Mouse (Mus musculus): ENCODE measurements at regions not wholly inside any gene's neighbourhood (a gene's known extent, or its start where the extent isn't known, plus 50 kb on each side); places are given as distances from the start of the nearest gene placed in this dataset.

DNA sequence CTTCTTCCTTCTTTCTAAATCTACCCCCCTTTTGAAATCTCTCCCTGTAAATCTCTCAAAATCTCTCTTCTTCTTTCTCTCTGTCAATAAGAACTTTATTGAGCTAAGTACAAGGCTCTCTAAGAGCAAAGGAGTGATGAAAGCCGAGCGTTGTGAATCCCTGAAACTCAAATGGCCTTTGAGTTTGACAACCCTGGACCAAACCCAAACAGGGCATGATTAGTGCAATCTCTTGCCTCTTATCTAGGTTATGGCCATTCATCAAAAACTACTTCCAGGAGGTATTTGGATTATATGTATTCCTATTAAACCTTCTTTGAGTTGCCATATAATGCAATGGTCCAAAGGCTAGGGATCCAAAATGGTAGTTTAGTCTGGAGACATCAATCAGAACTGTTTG, 304.0 kb downstream of the Inhba start:
- no peak for DNase-seq (ENCODE audit: low spot score in 2 of 2)

- no peak for DNase-seq (ENCODE audit: low spot score in 2 of 2)
Observed at GRCm38 (mm10) chr13:16316581-16316980, 304.9 kb downstream of the Inhba start.

GRCm38 (mm10) chr13:16317412-16317811, 305.8 kb downstream of the Inhba start:
- no peak for DNase-seq (ENCODE audit: low spot score in 2 of 2)

DNA sequence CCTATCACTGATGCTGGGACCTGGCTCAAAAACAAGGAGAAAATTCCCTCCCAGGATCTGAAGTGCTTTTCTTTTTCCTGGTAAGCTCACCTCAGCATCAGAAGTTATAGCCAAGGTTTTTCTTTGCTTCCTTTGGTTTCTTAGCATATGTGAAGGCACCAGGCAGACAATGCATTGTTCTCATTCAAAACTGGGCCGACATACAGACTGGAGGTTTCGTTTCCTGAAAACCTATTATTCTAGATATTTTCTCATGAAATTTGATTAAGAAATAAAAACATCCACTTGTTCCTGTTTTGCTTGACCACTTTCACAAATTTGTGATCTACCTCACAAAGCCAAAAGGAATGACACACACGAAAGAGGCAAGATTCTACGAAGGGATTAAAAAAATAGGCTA, 308.7 kb downstream of the Inhba start:
- no peak for DNase-seq (ENCODE audit: low spot score in 2 of 2)

GRCm38 (mm10) chr13:16325661-16326060, 314.0 kb downstream of the Inhba start:
- no peak for DNase-seq (ENCODE audit: low spot score in 2 of 2)

- DNase-seq (ENCODE audit: low spot score in 2 of 2) = no peak
Observed at GRCm38 (mm10) chr13:16341727-16342126, 330.1 kb downstream of the Inhba start.

GRCm38 (mm10) chr13:16342171-16342570, 330.5 kb downstream of the Inhba start:
- no peak for DNase-seq (ENCODE audit: low spot score in 2 of 2)

GRCm38 (mm10) chr13:16343280-16343945, 331.8 kb downstream of the Inhba start:
- DNase-seq (ENCODE audit: low spot score in 2 of 2) = no peak

- DNase-seq (ENCODE audit: low spot score in 2 of 2) = no peak
Observed at GRCm38 (mm10) chr13:16349353-16349752, 337.7 kb downstream of the Inhba start.

DNA sequence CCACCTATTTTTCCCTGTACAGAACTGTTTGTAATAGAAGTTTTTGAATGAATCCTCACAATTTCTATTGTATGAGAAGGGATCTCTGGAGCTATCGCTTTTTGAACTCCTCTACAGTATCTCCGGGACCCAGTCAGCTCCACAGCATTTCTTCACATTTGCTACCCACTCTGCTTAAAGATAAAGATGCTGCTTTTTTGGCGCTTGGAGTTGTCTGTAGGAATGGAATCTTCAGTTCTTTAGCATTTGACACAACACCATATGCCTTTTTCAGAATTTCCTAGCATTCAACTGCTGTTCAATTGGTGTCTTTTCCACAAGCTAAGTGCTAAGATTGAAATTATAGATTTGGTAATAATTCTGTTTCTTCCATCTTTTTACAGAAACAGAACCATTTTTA, 338.4 kb downstream of the Inhba start:
- DNase-seq (ENCODE audit: low spot score in 2 of 2) = no peak

DNA sequence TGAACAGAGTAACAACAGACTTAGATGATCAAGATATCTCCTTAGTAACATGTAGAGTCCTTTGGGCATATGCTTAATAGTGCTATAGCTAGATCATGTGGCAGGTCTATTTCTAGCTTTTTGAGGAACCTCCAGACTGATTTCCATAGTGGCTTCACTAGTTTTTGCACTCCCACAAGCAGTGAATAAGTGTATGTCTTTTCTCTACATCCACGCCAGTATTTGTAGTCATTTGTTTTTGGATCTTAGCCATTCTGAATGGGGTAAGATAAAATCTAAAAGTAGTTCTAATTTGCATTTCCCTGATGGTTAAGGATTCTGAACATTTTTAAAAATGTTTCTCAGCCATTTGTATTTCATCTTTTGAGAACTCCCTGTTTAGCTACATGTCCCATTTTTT, 343.7 kb downstream of the Inhba start:
- DNase-seq (ENCODE audit: low spot score in 2 of 2) = no peak

- no peak for DNase-seq (ENCODE audit: low spot score in 2 of 2)
Observed at GRCm38 (mm10) chr13:16379492-16379891, 367.8 kb downstream of the Inhba start.

- DNase-seq (ENCODE audit: low spot score in 2 of 2) = no peak
Observed at GRCm38 (mm10) chr13:16379949-16380348, 368.3 kb downstream of the Inhba start.

DNA sequence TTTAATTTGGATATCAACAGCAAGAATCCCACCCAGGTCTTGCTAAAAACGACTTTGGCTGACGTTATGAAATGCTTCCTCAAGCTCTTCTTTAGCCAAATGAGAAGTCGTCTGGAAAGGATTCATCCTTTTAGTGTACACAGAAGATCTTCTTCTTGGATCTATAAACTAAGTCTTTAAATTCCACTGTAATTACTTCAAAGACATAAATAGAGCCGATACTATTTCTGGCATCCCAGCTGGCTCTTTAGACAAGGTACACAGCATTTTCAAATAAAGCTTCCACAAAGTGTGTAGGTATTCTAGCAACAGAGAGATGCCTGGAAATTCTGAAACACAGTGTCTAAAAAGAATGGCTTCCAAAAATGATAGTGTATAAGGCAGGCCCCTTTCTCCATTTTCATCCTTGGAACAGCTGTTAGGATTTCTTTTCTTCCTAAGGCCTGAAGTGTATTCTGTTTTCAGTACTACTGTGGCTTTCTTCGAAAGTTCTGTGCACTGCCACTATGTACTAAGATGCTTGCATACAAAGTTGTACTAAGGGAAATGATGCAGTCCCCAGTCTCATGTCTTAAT, 371.4 kb downstream of the Inhba start:
- DNase-seq (ENCODE audit: low spot score in 2 of 2) = no peak

DNA sequence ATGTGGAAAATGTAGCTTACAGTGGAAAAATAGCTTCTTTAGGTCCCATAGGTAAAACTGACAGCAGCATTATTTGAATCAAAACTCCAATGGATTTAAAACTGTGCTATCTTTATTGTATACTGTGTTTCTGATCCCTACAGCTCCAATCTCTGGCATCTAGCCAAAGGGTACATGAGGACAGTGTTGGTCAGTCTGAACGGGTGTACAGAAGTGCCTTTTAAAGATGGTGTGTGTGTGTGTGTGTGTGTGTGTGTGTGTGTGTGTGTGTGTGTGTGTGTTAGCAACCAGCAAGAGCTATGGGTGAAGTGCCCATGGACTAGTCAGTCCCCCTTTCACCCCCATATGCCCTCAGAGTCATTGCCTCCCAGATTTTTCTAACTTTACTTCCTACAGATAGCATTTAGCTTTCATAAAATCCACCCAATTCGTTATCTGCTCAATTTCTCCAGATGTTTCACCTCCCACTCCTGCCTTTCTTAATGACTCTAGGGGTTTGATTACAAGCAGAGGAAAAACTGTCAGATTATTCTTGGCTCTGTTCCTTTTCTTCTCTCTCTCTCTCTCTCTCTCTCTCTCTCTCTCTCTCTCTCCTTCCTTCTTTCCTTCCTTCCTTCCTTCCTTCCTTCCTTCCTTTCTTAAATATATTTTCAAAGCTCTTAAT, 404.8 kb downstream of the Inhba start:
- no peak for DNase-seq (ENCODE audit: low spot score in 2 of 2)

DNA sequence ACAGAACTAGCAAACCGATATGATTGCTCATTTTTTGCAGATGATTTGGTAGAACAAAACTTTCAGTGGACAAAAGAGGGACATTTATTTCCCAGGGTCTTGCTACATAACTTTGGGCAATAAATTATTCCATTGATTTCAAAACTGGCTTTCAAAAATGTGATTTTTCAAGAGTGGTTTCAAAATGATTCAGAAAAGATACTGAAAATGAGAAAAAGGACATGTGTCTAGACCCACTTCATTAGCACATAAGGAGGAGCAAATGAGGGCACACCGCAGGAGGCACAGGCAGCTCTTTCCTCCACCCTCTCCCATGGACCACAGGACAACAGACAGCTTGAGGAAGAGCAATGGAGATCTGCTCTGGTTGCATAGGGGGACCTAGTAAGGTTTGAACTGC, 412.5 kb downstream of the Inhba start:
- no peak for DNase-seq (ENCODE audit: low spot score in 2 of 2)

GRCm38 (mm10) chr13:16435436-16435835, 423.8 kb downstream of the Inhba start:
- no peak for DNase-seq (ENCODE audit: low spot score in 2 of 2)

DNA sequence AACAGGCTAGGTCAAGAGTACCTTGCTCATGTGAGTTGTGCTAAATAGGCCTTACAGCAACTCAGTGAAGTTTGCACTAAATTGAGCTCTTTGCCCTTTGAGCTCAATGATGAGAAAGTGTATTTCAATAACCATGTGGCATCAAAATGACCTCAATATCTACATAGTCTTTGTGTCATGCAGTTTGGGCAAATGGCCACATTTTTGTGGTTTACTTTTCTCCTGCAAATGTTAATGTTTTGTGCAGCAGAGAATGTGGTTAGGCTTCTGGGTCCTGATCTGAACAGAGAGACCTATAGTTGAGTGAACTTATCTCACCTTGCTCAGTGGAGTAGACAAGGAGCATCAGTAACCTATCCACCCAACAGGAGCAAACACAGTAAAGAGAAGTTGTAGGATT, 441.6 kb downstream of the Inhba start:
- DNase-seq (ENCODE audit: low spot score in 2 of 2) = no peak

DNA sequence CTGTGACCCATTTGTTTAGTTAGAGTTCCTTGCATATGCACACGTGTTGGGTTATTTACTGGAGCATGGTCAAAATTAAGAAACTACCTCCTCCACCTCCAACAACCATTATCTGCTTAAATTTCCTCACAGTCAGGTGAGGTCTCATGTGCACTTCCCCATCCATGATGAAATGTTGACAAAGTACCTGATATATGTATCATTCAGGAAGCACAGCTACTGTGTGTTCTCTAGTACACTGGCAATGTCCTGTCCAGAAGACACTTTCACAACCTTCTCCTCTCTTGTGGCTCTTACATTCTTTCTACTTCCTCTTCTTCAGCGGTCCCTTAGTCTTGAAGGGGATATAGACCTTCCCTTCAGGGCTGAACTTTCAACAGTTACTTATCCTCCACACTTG, 448.1 kb downstream of the Inhba start:
- no peak for DNase-seq (ENCODE audit: low spot score in 2 of 2)

DNA sequence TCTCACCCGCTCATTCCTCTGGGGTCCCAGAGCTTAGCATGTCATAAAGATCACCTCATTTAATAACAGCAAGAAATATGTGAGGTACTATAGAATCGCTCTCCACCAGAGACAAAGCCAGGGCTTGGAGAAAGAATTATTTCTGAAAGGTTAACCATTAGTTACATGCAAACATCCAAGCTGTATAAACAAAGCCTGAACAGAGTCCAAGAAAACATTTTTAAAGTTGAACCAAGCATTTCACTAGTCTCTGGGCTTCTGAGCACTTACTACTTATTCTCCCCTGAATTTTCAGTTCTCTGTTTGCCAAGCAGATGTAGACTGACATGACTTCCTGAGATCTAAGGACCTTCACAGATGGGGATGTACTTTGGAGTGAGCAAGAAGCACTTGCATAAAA, 450.0 kb downstream of the Inhba start:
- DNase-seq (ENCODE audit: low spot score in 2 of 2) = no peak

- DNase-seq (ENCODE audit: low spot score in 2 of 2) = no peak
Observed at GRCm38 (mm10) chr13:16464823-16465222, 453.2 kb downstream of the Inhba start.

- no peak for DNase-seq (ENCODE audit: low spot score in 2 of 2)
Observed at GRCm38 (mm10) chr13:16465317-16465716, 453.7 kb downstream of the Inhba start.

DNA sequence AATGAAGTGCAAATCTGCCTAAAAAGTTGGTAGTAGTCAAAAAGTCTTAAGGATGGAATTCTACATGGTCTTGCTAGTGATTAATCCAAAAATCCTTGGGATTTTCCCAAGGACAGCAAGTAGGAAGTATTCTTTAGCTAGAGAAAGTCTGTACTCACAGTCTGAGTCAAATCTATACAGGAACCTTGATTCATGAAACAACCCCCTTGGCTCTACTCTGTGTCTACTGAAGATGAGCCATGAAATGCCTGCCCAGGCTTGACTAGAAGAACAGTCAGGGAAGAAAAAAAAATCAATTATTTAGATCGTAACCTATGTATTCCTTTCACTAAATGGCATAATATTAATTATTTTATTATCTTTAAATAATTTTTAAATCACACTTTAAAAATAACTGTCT, 454.2 kb downstream of the Inhba start:
- DNase-seq (ENCODE audit: low spot score in 2 of 2) = no peak
